Mouse (Mus musculus) lung, adult 2 months (tissue): ENCODE results near the gene Mfsd4b5.

Experiments
- CTCF ChIP-seq: fragments of 200-500 bp; IDR thresholded peaks from 2 replicates; pipeline ENCODE4 v1.5.1; 2011; ENCODE audit warnings: mild to moderate bottlenecking, low read length, control low read depth; ENCODE audit not compliant: insufficient read depth
- POLR2A ChIP-seq: fragments of 200-500 bp; IDR thresholded peaks from 2 replicates; pipeline ENCODE4 v1.6.1; 2011; ENCODE audit warnings: low read depth, mild to moderate bottlenecking, control low read depth, low read length, borderline replicate concordance; ENCODE audit errors: extremely low read depth

DNA sequence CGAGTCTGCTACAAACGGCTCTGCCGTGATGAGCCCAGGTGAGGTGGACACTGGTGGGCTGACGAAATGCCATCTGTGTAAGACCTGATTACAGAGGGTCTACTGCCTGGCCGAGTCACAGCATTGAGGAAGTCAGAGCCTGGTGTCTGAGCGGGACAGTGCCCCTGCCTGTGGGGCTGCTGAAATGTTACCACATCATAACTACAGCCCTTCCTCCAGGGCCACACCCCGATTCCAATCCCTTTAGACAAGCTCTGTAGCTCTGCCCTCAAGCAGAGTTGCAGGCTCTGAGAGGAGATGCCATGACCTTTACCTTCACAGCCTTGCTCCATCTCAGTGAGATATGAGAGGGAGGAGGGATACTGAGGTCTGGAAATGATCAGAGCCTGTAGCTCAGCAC, 49.9 kb downstream of the Mfsd4b5 start:
- TF ChIP-seq CTCF (no peak), POLR2A (no peak)
